Mouse (Mus musculus): ENCODE measurements around the gene Lypd6b.

- TF ChIP-seq CTCF (IDR thresholded peaks at IDR 0.05; ENCODE audit: low read depth, low read length) (no peak), POLR2A (IDR thresholded peaks at IDR 0.05; ENCODE audit: insufficient read depth, low read length) (no peak), EP300 (IDR thresholded peaks at IDR 0.05; ENCODE audit: insufficient read depth, low read depth, low read length) (no peak)
These were observed 2.0 kb downstream of the Lypd6b start for GRCm38 (mm10) chr2:49789504-49789903.

All from ES-Bruce4 (cell line).